Mouse (Mus musculus): Measurements from ENCODE around the gene Zbtb37.
"Not testable (repeated sequence)": the region's sequence is repeated elsewhere in the genome, so short reads cannot be mapped to it uniquely, and the experiment has no call there.

Gene Zbtb37

GRCm38 (mm10) chr1:161032345-161032744 is 2.3 kb downstream of the Zbtb37 start:
- DNase-seq: no peak

- no peak for DNase-seq
These were observed 2.8 kb downstream of the Zbtb37 start for GRCm38 (mm10) chr1:161031881-161032280.

DNA sequence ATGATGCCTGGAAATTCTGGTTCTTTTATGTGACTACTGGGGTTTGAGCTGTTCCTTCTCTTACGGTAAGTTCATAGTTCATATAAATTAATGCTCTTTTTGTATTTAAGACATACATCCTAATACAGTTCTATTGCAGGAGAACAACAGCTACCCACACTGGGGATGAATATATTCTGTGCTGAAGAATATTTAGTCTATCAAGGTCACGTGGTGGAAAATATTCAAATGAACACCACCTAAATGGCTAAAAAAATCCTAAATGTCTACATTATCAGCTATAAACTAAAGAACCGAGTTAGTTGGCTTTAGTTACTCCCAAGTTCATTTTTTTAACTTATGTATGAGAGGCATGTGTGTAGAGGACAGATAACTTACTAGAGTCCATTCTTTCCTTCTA is 4.6 kb downstream of the Zbtb37 start:
- DNase-seq: no peak

GRCm38 (mm10) chr1:161028427-161028826 is 6.2 kb downstream of the Zbtb37 start:
- DNase-seq: not testable (repeated sequence)

DNA sequence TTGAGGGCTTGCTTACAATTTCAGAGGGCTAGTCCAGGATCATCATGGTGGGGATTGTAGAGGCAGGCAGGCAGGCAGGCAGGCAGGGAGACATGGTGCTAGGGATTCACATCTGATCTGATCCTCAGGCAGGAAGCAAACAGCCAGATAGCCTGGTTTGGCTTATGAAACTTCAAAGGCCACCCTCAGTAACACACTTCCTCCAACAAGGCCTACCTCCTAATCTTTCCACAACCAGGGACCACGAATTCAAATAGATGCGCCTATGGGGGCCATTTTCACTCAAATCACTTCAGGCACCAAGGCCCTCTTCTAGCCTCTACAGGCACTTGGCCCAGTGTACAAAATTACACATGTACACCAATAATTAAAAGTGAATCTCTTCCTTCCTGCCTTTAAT is 7.5 kb downstream of the Zbtb37 start:
- no peak for DNase-seq

DNA sequence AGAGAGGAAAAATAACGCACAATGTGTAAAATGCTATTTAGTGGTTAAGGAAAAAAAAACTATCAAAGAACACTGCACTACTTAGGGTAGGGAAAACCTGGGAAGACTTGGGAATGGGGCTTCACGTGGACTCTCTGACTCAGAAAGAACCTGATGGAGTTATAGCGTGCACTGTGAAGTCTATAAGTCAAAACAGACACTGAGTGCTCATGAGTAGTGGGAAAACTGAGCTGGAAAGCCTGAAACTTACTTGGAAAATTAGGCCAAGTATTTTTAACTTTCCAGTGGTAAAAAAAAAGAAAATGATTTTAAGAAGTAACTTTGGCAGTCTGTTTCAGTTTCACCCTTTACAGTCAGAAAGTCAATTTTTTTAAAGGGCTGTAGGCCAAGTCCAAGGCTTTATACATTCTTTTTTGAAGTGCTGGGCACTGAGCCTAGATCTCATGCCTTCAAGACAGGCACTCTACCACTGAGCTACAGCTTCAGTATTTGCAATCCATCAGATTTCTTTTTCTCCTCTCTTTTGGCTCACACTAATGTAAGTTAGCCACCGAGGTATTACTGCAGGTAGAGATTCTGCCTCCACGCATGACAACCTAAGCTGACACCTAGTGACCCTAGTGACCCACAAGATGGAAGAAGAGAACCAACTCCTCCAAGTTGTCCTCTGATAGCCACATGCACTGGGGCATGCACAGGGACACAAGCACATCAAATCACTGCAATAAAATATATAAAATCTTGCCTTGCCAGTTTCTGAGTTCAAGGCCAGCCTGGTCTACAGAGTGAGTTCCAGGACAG is 9.0 kb downstream of the Zbtb37 start:
- DNase-seq: peak; percentile 31

DNA sequence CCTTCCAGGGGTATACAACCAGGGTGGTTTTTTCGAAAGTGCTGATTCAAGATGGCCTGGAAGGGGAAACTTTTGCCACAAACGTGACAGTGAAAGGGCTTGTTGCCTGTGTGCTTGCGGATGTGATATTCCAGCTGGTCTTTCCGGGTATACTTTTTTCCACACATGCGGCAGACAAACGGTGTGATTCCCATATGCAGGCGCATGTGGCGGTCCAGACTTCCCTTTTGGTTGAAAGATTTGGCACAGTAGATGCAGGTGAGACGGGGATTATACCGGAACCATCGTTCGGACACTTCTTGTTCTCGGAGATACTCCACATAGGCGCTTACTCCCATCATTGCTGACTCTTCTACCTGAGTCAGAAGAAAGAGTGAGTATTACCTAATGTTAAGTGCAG is 14.6 kb downstream of the Zbtb37 start:
- no peak for DNase-seq

DNA sequence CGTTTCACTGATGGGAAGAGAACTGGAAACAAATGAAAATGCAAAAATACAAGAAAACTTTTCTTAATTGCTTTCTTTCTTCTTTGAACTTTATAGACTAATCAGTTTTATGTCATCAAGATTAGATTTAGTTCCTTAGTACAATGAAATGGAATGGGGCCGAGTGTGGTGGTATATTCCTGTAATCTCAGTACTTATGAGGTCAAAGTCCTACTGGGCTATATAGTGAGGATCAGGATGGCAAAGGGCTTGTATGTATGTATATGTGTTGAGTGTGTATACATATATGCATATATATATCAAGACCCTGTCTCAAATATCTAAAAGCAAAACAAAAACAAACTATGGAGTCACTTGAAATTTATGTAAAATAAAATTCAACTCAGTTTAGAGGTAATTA is 18.3 kb downstream of the Zbtb37 start:
- no peak for DNase-seq

DNA sequence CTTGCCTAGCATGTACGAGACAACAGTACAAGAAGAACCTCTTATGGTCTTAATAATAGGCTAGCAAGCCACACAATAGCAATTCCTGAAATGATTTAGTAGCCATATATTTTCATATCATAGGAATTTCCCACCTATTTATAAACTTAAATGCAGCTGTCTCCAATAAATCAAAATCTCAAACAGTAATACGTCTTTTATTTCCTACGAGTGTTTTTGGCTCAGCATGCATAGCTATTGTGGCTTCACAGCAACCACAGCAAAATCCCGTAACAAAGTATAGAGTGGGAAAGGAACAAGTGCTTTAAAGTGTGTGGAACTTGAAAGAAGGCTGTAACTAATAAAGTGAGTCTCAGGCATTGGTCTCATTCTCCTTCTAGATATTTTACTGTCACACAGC is 24.2 kb downstream of the Zbtb37 start:
- DNase-seq: no peak

DNA sequence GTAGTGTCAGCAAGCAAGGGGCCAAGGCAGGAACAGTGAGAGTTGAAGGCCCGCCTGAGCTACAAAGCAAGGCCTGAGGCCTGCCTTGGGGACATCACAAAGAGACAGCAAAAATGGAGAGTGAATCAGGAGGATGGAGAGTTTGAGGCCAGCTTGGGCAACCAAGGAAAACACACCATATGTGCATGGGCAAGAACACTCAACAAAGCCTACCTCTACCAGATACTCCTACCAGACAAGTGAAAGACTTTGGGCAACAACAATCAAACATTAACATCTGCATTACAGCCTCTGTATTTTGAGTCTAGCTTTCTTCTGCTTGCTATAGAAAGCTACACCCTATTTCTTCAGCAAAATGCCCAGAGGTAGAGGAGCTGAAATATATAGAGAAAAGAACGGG is 26.6 kb downstream of the Zbtb37 start:
- no peak for DNase-seq

- DNase-seq: no peak
These were observed 28.2 kb downstream of the Zbtb37 start for GRCm38 (mm10) chr1:161006471-161006870.

- no peak for DNase-seq
These were observed 29.1 kb downstream of the Zbtb37 start for GRCm38 (mm10) chr1:161005526-161005925.

DNA sequence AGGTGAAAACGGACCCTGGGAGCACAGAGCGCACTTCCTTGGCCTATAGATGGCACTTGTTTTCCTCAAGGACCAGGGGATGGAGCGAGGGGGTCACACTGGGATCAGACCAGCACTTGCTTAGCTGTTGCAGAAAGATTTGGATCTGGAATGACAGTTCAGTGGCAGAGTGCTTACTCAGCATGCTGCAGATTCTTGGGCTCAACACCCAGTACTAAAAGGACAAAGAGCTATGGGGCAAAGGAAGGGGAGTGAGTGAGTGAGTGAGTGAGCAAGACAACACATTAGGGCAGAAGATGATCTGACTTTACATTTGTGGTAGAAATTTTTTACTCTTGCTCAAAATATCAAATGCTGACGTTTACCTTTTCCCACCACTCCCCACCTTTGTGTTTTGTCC is 29.7 kb downstream of the Zbtb37 start:
- no peak for DNase-seq

DNA sequence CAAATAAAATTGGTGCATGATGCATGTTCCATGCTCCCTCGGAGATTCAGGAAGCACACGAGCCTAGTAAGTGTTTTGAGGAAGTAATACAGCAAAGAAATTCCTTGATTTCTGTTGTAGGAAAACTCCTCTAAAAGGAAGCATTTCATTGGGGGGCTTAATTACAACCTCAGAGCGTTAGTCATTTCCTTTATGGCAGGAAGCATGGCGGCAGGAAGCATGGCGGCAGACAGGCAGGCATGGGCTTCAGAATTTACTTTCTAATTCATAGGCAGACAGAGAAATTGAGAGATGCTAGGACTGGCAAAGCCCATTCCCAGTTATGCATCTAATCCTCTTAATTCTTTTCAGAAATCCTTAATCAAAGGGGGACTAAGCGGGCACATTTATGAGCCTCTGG is 40.8 kb downstream of the Zbtb37 start:
- DNase-seq: no peak

- no peak for DNase-seq
These were observed 45.3 kb downstream of the Zbtb37 start for GRCm38 (mm10) chr1:160989395-160989794.

- DNase-seq: no peak
These were observed 47.6 kb downstream of the Zbtb37 start for GRCm38 (mm10) chr1:160986881-160987635.

- no peak for DNase-seq
These were observed 49.2 kb downstream of the Zbtb37 start for GRCm38 (mm10) chr1:160985477-160985876.

DNA sequence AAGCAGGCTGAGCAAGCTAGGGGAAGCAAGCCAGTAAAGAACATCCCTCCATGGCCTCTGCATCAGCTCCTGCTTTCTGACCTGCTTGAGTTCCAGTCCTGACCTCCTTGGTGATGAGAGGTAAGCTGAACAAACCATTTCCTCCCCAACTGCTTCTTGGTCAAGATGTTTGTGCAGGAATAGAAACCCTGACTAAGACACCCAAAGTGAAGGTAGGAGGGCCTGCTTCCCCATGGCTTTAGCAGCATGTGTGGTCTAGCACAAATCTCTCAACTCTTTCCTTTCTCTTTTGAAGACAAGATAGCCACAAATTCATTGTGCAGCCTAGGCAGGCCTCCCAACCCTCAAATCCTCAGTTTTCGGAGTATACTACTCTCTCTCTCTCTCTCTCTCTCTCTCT is 49.9 kb downstream of the Zbtb37 start:
- not testable (repeated sequence) for DNase-seq

DNA sequence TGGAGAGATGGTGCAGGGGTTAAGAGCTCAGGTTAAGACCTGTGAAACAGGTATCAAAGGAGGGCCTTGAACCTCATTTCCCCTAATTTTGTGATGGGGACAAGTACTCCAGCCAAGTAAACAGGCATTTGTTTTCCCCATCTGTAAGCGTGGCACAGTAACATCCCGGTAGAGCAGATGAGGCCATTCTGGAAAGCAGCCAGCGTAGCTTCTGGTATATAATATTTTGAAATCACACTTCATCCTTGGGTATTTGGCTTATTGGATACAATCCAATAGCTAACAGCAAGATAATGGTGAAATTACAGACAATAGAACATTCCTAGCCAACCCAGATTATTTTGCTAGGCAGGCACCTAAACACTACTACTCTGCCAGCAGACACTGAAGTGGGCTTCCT is 51.8 kb downstream of the Zbtb37 start:
- DNase-seq: no peak

DNA sequence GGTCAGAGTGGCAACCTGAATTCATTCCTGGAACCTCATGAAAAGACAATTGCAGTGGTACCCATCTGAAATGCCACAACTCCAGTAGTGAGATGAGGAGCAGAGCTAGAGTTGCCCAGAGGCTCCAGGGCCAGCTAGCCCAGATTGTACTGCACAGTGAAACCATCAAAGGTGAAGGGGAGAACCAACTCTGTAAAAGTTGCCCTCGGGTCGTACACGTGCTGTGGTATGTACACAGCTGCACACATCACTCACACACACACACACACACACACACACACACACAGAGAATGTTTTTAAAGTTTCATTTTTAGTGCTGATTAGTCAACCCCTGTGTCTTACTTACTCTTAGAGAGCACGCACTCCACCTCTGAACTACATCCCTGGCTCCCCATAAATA is 53.3 kb downstream of the Zbtb37 start:
- no peak for DNase-seq

GRCm38 (mm10) chr1:160980537-160981234 is 54.0 kb downstream of the Zbtb37 start:
- no peak for DNase-seq

DNA sequence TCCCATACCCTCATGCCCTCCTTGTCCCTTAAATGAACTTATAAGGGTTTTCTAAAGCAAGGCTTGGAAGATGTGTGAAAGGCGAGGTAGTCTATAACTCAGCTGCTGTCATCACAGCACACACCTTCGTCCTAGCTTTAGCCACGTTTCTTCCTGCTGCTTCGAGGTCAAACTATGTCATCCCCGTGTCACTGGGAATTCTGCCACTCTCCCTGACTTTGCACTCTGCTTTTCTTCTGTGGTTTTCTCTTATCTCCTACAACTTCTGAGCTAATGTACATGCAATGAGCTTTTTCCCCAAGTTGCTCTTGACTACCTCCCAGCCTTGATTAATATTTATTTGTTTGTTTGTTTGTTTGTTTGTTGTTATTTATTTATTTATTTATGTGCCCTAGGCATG is 54.6 kb downstream of the Zbtb37 start:
- no peak for DNase-seq

DNA sequence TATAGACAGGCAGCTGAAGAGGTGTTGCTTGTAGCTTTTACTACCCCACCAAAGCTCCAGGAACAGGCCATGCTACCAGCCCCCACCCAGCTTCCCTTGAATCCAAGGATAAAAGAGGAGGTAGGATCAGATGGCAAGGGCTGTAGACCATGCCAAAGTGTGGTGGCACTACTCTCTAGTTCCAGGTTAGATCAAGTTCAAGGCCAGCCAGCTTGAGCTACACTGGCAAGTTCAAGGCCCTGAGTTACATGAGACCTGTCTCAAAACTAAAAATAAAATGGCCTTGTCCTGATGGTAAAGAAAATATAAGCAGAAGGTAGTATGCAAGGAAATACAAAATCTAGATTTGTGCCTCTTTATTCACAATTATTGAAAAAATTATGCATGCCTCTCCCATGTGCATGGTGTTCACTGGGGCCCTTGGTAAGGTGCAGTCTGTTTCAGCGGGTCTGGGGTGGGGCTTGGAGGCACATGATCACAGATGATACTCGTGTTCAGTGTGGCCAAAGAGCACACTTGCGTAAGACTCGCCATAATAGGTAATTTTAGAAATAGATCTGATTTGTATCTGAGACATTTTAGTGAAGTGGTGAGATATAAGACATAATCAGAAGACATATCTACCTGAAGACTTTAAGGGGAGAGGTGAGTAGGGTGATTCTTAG is 56.4 kb downstream of the Zbtb37 start, which contains the start of gene Serpinc1:
TSS of gene Serpinc1 (plus strand) at position 515 of the 665 bp plus-strand sequence.
- DNase-seq: no peak
